In genomic region chr12:106311320-106311825, GRCm38 (mm10) we compare ENCODE assay signal across 8 mouse cellular contexts.
DNase-seq lines count a peak whose midpoint lies in the region; ATAC-seq and TF ChIP-seq lines count a peak whose summit lies in the region.

No protein-coding gene starts in this region.

- intact Hi-C loops in gastrocnemius, adult 2 months (cut with DNase I), result no loop called here
- intact Hi-C loops in gastrocnemius, postnatal 14 days (cut with DNase I; ENCODE audit: low total_unique reads), result no loop called here

- 47% methylated on average over 7 of the region's 7 CpGs for WGBS in liver, embryonic 12.5 days (ENCODE audit: insufficient replicate concordance)

- H3K27ac ChIP-seq in gastrocnemius, adult 2 months, result no peak overlapping the region
- no peak overlapping the region for H3K27ac ChIP-seq in liver, embryonic 12.5 days

- ATAC-seq in liver, embryonic 12.5 days, result no peak

- H3K9me3 ChIP-seq in liver, embryonic 12.5 days (replicated peaks), result no peaks in the 10 kb centered on the region

- H3K9ac ChIP-seq in liver, embryonic 12.5 days, result 0 out of 2 replicates have a peak overlapping the region, but pooled peaks have one; percentile 39

- DNase-seq in gastrocnemius, adult 2 months, result no peak
- DNase-seq in gastrocnemius, postnatal 14 days, result no peak
- DNase-seq in thymus, postnatal 14 days, result peak; percentile 50
- no peak for DNase-seq in thymus, postnatal 25 days
- DNase-seq in thymus, postnatal 4 days, result peak; percentile 55
- DNase-seq in cerebellum, adult 8-10 months, result no peak
- no peak for DNase-seq in adipocyte (ENCODE audit: low spot score)

- no peaks in the 10 kb centered on the region for H3K36me3 ChIP-seq in liver, embryonic 12.5 days

- H3K4me2 ChIP-seq in liver, embryonic 12.5 days, result peak overlapping the region; percentile 66

- no peak for TF ChIP-seq CTCF in gastrocnemius, adult 2 months (IDR thresholded peaks at IDR 0.05)

- H3K4me1 ChIP-seq in liver, embryonic 12.5 days, result peaks cover 4% of the 10 kb centered on the region; the same call in 1 of the 2 replicates

- 0 out of 2 replicates have a peak, but pooled peaks cover 6% of the 10 kb centered on the region for H3K27me3 ChIP-seq in liver, embryonic 12.5 days (replicated peaks)

- peak overlapping the region; percentile 65; the same call in 1 of the 2 replicates for H3K4me3 ChIP-seq in gastrocnemius, adult 2 months
- H3K4me3 ChIP-seq in liver, embryonic 12.5 days, result peak overlapping the region; percentile 43; the same call in 1 of the 2 replicates

Comparison
In these comparisons a context has a peak if more than half of its experiments do, and no peak if none do; other contexts are left out.
1. DNase-seq: peak in thymus, postnatal 14 days (single experiment) and thymus, postnatal 4 days (single experiment); none in gastrocnemius, adult 2 months (single experiment), gastrocnemius, postnatal 14 days (single experiment), thymus, postnatal 25 days (single experiment), cerebellum, adult 8-10 months (single experiment) and adipocyte (single experiment).